Mouse (Mus musculus) heart, adult 11 months (tissue): ENCODE data around the gene Bglap.
"Not testable (repeated sequence)": the region's sequence is repeated elsewhere in the genome, so short reads cannot be mapped to it uniquely, and the experiment has no call there.

Experiments
- DNase-seq: peaks from one replicate; pipeline ENCODE4 v3.0.0; 2022

Gene Bglap

GRCm38 (mm10) chr3:88384364-88384763, at the start of gene Bglap:
Gene Bglap, minus strand, starts transcription at chr3:88384464.
- no peak for DNase-seq

GRCm38 (mm10) chr3:88428639-88429038, 44.4 kb upstream of the Bglap start:
- not testable (repeated sequence) for DNase-seq

GRCm38 (mm10) chr3:88427342-88427905, 43.2 kb upstream of the Bglap start:
- DNase-seq: peak; percentile 88

GRCm38 (mm10) chr3:88425708-88426420, 41.6 kb upstream of the Bglap start:
- no peak for DNase-seq

- no peak for DNase-seq
Observed at GRCm38 (mm10) chr3:88425330-88425689, 41.0 kb upstream of the Bglap start.

GRCm38 (mm10) chr3:88424605-88425329, 40.5 kb upstream of the Bglap start, which contains the start of gene Slc25a44:
Gene Slc25a44, minus strand, starts transcription at chr3:88425139.
- peak; percentile 100 for DNase-seq

- DNase-seq: no peak
Observed at GRCm38 (mm10) chr3:88422020-88422720, 37.9 kb upstream of the Bglap start.

- DNase-seq: no peak
Observed at GRCm38 (mm10) chr3:88420771-88421170, 36.5 kb upstream of the Bglap start.

- DNase-seq: no peak
Observed at GRCm38 (mm10) chr3:88418016-88418415, 33.8 kb upstream of the Bglap start.

GRCm38 (mm10) chr3:88415668-88416067, 31.4 kb upstream of the Bglap start:
- no peak for DNase-seq

GRCm38 (mm10) chr3:88412636-88413035, 28.4 kb upstream of the Bglap start:
- DNase-seq: no peak

GRCm38 (mm10) chr3:88411681-88412080, 27.4 kb upstream of the Bglap start:
- peak; percentile 91 for DNase-seq

- peak; percentile 93 for DNase-seq
Observed at GRCm38 (mm10) chr3:88410645-88411031, 26.4 kb upstream of the Bglap start.

- DNase-seq: peak; percentile 100
Observed at GRCm38 (mm10) chr3:88409741-88410644, 25.7 kb upstream of the Bglap start, which contains the start of gene Pmf1. Gene Pmf1, minus strand, starts transcription at chr3:88410331.

GRCm38 (mm10) chr3:88408953-88409352, 24.7 kb upstream of the Bglap start:
- DNase-seq: peak; percentile 91

GRCm38 (mm10) chr3:88407529-88407928, 23.3 kb upstream of the Bglap start:
- DNase-seq: peak; percentile 90

GRCm38 (mm10) chr3:88407090-88407489, 22.8 kb upstream of the Bglap start:
- peak; percentile 95 for DNase-seq

GRCm38 (mm10) chr3:88403522-88404230, 19.4 kb upstream of the Bglap start:
- peak; percentile 64 for DNase-seq

- peak; percentile 2 for DNase-seq
Observed at GRCm38 (mm10) chr3:88398666-88399065, 14.4 kb upstream of the Bglap start.

- DNase-seq: no peak
Observed at GRCm38 (mm10) chr3:88395742-88396141, 11.5 kb upstream of the Bglap start.

GRCm38 (mm10) chr3:88395288-88395687, 11.0 kb upstream of the Bglap start:
- DNase-seq: peak; percentile 86
